20 mouse cellular contexts compared by ENCODE assay signal in the genomic region with DNA sequence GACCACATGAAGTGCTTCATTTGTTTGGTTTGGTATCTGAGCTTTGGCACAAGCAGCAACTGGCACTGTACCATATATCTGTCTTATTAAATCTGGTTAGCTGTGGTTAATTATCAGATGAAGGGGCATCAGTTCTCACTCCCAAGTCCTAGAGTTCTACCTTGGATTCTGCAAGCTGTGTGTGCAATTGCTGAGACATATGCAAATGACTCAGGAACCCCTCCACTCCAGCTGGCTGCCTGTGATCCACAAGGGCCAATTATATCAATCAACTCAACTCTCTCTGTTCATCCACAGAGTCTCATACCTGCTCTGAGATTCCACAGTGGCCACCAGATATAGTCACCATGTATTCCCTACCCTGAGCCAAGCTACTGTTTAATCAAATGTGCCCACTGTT.
"Had no signal": no experiment of that assay in that cellular context is flagged by ENCODE, and none has a peak within 500 bp of the region (broad histone marks: within the 10 kb centered on the region; RNA-seq: fewer than 3 reads in every experiment).

No protein-coding gene starts in this region.

- H3K9me3 ChIP-seq: limb, embryonic 10.5 days; limb, embryonic 13.5 days; liver, embryonic 12.5 days; liver, embryonic 15.5 days; midbrain, embryonic 12.5 days; midbrain, embryonic 15.5 days; neural tube, embryonic 12.5 days; neural tube, embryonic 15.5 days had no signal

- DNase-seq: kidney, adult 9 months; kidney, postnatal 14 days; kidney, postnatal 4 days; liver; lung, adult 18-20 months; lung, postnatal 14 days; right cerebral cortex, postnatal 14 days; right cerebral cortex, postnatal 4 days; thymus, postnatal 25 days had no signal

- H3K4me3 ChIP-seq: left cerebral cortex, adult 2 months; limb, embryonic 10.5 days; limb, embryonic 13.5 days; liver, embryonic 12.5 days; liver, embryonic 15.5 days; midbrain, embryonic 12.5 days; midbrain, embryonic 15.5 days; neural tube, embryonic 12.5 days; neural tube, embryonic 15.5 days had no signal

- H3K9ac ChIP-seq: limb, embryonic 13.5 days; liver, embryonic 12.5 days; liver, embryonic 15.5 days; midbrain, embryonic 12.5 days; midbrain, embryonic 15.5 days; neural tube, embryonic 12.5 days; neural tube, embryonic 15.5 days had no signal

- H3K27ac ChIP-seq: left cerebral cortex, adult 2 months; limb, embryonic 10.5 days; limb, embryonic 13.5 days; liver, embryonic 12.5 days; liver, embryonic 15.5 days; macrophage; midbrain, embryonic 12.5 days; midbrain, embryonic 15.5 days; neural tube, embryonic 12.5 days; neural tube, embryonic 15.5 days; stomach, postnatal 0 days had no signal

- H3K4me2 ChIP-seq: limb, embryonic 13.5 days; liver, embryonic 12.5 days; liver, embryonic 15.5 days; midbrain, embryonic 12.5 days; midbrain, embryonic 15.5 days; neural tube, embryonic 12.5 days; neural tube, embryonic 15.5 days had no signal

- ATAC-seq: liver, embryonic 12.5 days; midbrain, embryonic 15.5 days had no signal

- H3K36me3 ChIP-seq: limb, embryonic 10.5 days; limb, embryonic 13.5 days; liver, embryonic 12.5 days; liver, embryonic 15.5 days; midbrain, embryonic 12.5 days; midbrain, embryonic 15.5 days; neural tube, embryonic 12.5 days; neural tube, embryonic 15.5 days had no signal

- H3K4me1 ChIP-seq: limb, embryonic 10.5 days; limb, embryonic 13.5 days; liver, embryonic 12.5 days; liver, embryonic 15.5 days; midbrain, embryonic 12.5 days; midbrain, embryonic 15.5 days; neural tube, embryonic 12.5 days had no signal

- H3K27me3 ChIP-seq: limb, embryonic 13.5 days; liver, embryonic 12.5 days; liver, embryonic 15.5 days; midbrain, embryonic 15.5 days; neural tube, embryonic 12.5 days; neural tube, embryonic 15.5 days had no signal
